Mouse (Mus musculus): Measurements from ENCODE around the gene Csde1.

DNA sequence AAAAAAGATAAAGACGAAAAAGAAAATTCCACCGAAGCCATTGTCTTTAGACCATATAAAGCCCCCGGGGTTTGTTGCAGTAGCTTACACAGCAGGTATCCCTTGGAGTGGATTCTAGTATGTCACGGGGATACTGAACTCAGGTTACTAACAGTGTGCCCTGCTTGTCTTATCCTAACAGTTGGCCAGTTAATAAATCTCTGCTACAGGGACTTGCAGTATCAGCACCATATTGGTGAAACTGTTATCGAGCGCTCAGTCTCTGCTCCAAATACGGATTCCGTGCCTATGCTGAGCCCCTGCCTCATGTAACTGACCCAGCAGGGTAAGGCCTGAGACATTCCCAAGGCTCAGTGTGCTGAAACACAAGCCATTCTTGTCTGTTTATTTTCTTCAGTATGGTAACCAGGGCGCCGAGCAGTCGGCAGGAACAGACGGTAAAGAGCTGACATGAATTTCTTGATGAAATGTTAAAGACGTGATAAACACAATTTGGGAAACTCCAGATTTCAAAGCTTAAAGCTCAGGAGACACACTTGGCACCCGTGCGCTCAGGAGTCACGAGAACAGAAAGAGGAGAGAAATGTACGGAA, 61.7 kb downstream of the Csde1 start:
- TF ChIP-seq CTCF (conservative IDR thresholded peaks at IDR 0.05; ENCODE audit: insufficient read depth, insufficient read length, low read depth, low read length) (no peak), POLR2A (IDR thresholded peaks at IDR 0.05; ENCODE audit: low read depth, low read length) (no peak)

Measured in kidney, adult 2 months (tissue).